Mouse (Mus musculus) frontal cortex, adult (tissue): ENCODE results near the gene N4bp3.
A peak's percentile ranks its signal among the peaks of the same experiment; 100 is the strongest.
"Not testable (repeated sequence)": the region's sequence is repeated elsewhere in the genome, so short reads cannot be mapped to it uniquely, and the experiment has no call there.

Experiments used
- ATAC-seq: cut with Nextera tagmentation; 2 replicates; pipeline ENCODE4 v1.9.2; 2017; ENCODE audit warnings: mild to moderate bottlenecking, moderate library complexity, mixed read lengths; ENCODE audit not compliant: low TSS enrichment

N4bp3 gene

DNA sequence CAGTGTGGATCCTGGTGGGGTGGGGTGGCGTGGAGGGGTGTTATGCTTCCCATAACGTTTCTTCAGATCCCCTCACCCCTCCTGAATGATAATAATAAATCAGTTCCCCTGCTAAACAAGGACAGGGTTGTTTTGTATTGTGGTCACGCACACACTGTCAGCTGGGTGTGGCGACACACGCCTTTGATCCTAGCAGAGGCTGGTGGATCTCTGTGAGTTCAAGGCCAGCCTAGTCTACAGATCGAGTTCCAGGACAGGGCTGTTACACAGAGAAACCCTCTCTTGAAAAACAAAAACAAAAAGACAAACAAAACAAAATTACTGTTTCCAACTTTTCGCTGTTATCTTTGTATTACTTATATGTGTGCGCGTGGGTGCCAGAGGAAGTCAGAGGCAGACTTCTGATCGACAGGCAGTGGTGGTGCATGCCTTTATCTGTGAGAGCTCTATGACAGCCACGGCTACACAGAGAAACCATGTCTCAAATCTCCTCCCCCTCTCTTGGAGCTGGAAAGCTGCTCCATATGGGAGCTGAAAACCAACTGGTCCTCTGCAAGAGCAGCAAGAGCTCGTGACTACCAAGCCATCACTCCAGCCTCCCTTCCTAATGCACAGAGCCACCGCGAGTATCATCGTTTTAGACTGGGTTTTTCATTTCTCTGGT is 20.9 kb downstream of the N4bp3 start:
- peak; percentile 66 for ATAC-seq

DNA sequence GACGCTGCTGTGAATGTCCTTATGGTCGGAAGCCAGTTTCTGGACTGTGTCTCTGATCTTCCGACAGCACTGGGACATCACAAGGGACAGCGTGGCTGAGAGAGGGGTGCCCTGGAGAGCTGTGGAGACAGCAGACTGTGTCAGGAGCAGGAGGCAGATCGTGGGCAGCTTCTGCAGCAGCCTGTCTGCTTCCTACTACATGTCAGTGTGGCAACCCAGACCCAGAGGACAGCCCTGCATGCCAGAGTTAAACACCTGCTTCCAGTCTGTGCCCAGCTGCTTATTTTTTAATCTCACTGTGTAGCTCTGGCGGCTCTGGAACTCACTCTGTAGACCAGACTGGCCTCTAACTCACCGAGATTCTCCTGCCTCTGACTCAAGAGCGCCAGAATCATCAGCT is 22.7 kb downstream of the N4bp3 start:
- no peak for ATAC-seq

GRCm38 (mm10) chr11:51627425-51627824 is 23.2 kb downstream of the N4bp3 start:
- peak; percentile 7; the same call in 1 of the 2 replicates for ATAC-seq

GRCm38 (mm10) chr11:51625187-51625820 is 25.3 kb downstream of the N4bp3 start:
- ATAC-seq = no peak

DNA sequence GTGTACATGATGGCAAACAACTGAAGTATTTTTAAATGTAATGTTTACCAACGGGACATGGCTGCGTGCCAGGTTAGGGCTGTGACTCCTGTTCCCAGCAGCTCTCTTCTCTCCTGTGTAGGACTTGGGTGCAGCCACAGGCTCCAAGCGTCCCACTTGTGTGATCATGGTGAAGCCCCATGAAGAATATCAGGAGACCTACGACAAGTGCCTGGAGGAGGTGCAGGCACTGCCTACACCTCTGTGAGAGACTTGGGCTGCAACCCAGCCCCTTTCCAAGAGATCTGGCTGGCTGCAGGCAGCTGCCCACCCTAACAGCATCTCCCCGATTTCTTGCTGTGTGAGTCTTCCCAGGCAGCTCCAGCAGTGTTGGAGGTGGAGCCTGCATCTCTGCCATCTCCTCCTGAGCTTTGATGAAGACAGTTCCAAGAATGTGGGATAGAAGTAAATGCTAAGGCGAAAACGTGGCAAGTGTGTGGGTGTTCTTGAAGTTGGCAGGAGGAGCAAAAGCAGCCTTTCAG is 27.6 kb downstream of the N4bp3 start:
- ATAC-seq = peak; percentile 66

GRCm38 (mm10) chr11:51621776-51622175 is 28.9 kb downstream of the N4bp3 start:
- ATAC-seq = no peak

- no peak for ATAC-seq
Measured at GRCm38 (mm10) chr11:51620084-51620483, 30.6 kb downstream of the N4bp3 start.

DNA sequence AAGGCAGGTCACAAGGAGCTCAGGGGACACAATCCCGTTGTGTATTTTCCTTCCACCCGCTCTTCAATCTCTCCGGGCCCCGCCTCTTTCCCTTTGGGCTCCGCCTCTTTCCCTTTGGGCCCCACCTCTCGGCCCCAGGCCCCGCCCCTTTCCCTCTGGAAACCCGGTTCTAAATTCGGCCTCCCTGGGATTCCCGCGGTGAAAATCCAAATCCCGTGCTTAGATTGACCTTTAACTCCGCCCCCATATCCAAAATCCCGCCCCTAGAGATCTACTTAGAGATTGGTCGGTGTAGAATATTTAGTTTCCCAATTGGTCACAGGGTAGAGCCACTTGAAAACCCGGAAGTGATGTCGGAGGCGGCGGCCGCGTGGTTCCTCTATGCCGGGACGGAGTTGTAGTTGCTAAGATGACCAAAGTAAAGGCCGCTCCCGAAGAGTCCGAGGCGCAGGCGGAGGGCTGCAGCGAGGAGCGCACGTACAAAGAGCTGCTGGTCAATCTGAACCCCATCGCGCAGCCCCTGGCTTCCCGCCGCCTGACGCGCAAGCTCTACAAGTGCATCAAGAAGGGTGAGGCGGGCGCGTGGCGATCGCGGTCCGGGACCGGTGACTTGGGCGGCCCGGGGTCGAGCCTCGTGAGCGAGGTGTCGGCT is 31.1 kb downstream of the N4bp3 start, which contains the start of gene Nhp2:
Gene Nhp2 (plus strand): TSS at position 327 of the 652 bp plus-strand sequence.
- peak; percentile 48 for ATAC-seq

- no peak for ATAC-seq
Measured at GRCm38 (mm10) chr11:51618894-51619408, 31.7 kb downstream of the N4bp3 start.

DNA sequence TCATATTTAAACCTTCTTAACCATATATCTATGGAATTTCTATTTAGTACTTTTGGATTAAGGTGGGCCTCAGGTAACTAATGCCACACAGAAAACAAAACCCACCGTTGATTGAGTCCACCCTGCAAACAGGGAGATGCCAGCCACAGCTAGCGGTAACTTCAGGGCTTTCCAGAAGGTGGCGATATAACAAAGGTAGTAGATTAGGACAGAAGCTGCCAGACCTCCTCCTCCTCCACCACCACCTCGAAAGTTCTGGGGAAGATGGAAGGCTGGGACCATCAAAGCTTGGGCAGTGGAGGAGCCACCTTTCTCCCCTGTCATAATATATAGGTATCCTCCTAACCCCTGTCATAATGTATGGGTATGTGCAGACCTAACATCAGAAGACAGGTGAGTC is 32.9 kb downstream of the N4bp3 start:
- peak; percentile 42 for ATAC-seq

- ATAC-seq = not testable (repeated sequence)
Measured at GRCm38 (mm10) chr11:51616113-51616512, 34.5 kb downstream of the N4bp3 start.

- peak; percentile 75 for ATAC-seq
Measured at GRCm38 (mm10) chr11:51615601-51616000, 35.0 kb downstream of the N4bp3 start.

DNA sequence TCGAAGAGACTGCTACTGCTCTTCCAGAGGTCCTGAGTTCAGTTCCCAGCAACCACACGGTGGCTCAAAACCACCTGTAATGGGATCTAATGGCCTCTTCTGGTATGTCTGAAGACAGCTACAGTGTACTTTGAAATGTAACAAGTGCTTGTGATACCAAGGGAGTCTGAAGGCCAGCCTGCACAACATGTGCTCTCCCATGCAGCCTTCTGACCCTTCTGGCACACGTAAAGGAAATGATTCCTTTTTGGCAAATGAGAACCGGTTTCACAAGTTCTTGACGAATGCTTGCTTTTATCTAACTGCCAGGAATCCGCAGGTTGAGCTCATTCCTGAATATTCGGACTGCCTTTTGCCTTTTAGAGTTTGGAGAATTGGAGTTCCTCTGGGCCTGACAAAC is 35.5 kb downstream of the N4bp3 start:
- ATAC-seq = no peak

- no peak for ATAC-seq
Measured at GRCm38 (mm10) chr11:51614256-51614655, 36.4 kb downstream of the N4bp3 start.

GRCm38 (mm10) chr11:51609940-51610339 is 40.7 kb downstream of the N4bp3 start:
- not testable (repeated sequence) for ATAC-seq

DNA sequence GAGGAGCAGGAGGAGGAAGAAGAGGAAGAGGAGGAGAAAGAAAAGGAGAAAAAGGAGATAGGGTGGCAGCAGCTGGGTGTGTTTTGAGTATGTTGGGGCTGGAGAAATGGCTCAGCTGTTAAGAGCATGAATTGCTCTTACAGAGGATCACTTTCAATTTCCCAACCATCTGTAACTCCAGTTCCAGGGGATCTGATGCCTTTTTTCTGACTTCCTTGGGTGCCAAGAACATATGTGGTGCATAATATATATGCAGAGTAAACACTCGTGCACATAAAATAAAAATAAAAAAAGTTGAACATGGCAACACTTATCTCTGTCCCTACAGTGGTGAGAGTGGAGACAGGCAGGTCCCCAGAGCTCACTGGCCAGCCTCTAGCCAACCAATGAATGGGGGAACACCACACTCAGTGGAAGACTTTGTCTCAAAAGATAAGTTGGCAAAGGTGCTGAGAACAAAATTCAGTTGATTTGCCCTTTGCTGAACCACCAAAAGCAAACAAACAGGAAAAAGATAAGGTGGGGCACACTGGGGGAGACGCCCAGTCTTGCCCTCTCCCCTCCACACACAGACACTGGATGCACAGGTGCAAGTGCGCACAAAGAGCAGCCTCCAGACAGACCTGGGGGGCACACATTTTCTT is 41.3 kb downstream of the N4bp3 start:
- no peak for ATAC-seq

DNA sequence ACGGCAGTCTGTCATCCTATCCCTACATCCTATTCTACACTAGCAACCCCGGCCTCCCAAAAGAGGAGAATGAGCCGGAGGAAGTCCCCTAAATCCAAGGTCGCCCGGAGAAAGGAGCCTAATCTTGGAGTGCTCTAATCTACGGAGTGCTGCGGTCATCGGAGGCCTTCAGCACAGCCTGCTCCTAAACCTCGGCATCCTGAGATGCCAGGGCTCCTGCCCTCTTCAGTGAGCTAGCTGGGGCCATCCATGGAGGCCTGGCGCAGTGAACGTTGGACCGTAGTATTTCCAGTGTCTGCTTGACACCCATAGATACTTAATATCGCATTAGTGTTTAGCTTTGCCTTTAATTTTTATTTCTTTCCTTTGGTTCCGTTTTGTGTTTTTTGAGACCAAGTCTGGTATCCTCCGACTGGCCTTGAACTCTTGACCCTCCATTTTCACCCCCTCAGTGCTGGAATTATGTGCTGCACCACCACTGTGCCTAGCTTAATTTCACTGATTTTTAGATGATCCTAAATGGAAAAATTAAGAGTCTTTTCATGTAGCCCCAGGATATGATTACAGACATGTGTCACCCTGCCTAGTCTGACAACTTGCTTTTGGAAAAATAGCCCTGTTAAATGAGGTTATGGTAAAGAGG is 43.4 kb downstream of the N4bp3 start:
- ATAC-seq = peak; percentile 9; the same call in 1 of the 2 replicates

DNA sequence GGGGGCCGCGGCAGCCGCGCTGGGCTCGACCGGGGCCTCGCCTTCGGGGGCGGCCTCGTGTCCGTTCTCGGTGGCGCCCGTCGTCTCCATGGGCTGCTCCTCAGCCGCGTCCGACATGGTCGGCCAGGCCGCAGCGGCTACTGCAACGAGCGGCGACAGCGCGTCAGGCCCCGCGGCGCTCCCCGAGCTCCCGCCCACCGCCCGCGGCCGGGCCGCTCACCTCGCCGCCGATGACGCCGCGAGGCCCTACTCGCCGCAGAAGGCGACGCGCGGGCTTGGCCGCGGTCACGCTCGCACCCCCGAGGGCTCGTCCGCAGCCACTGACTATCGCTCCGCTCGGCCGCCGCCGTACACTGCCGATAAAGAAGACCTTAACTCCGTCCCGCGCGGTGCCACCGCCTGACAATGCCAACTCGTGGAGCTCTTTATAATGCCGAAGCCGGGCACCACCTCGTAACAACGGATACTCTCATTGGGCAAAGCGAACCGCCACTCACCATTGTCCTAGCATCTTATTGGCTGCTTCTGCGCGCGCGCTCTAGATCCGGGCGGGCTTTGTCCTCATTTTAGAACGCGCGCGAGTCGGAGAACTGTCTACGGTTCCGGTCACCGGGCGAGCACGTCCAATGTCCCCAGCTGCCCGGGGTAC is 44.1 kb downstream of the N4bp3 start, which contains the start of gene Hnrnpab:
Gene Hnrnpab (minus strand): TSS at position 401 of the 649 bp plus-strand sequence.
- peak; percentile 92 for ATAC-seq

GRCm38 (mm10) chr11:51605602-51606446 is 44.8 kb downstream of the N4bp3 start:
- ATAC-seq = peak; percentile 32

DNA sequence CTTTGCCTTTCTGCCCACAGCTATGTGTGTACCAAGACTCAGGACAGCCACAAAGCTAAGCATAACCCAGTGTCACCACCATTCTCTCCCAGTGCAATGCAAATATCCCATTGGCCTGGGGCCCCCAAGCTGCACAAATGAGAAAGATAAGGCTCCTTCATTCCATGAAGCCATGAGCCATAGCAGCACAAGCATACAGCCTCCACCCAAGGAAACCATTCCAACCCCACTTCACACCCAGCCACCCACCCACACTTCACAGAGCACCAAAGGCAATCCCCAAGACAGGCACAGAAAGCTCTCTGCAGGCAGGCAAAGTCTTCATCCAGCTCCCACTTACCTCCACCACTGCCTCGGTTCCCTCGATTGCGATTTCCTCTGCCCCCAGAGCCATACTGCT is 48.4 kb downstream of the N4bp3 start:
- peak; percentile 8; the same call in 1 of the 2 replicates for ATAC-seq
